Mouse (Mus musculus): ENCODE measurements around the gene Fv1. TPM values are rescaled to one million over a fixed set of nuclear protein-coding genes. Genes with fewer than 3 reads are reported as not detected.
A peak's percentile ranks its signal among the peaks of the same experiment; 100 is the strongest.

Gene Fv1
- total RNA-seq, 2 experiments from 2014 or later: 8.9 to 9.5 TPM

- intact Hi-C loops (cut with DNase I): no loop called here
- DNase-seq (ENCODE audit: low spot score in 2 of 2): no peak
Measured at GRCm38 (mm10) chr4:147881792-147882191, 13.0 kb downstream of the Fv1 start.

GRCm38 (mm10) chr4:147883041-147883440 is 14.3 kb downstream of the Fv1 start:
- intact Hi-C loops (cut with DNase I): no loop called here

GRCm38 (mm10) chr4:147884138-147884537 is 15.4 kb downstream of the Fv1 start:
- no peak for DNase-seq (ENCODE audit: low spot score in 2 of 2)

More at GRCm38 (mm10) chr4:147883041-147883440, 14.3 kb downstream of the Fv1 start:
- DNase-seq (ENCODE audit: low spot score in 2 of 2): no peak

GRCm38 (mm10) chr4:147886158-147886557 is 17.4 kb downstream of the Fv1 start:
- no peak for DNase-seq (ENCODE audit: low spot score in 2 of 2)
- intact Hi-C loops (cut with DNase I): no loop called here

More at GRCm38 (mm10) chr4:147884138-147884537, 15.4 kb downstream of the Fv1 start:
- intact Hi-C loops (cut with DNase I): no loop called here

GRCm38 (mm10) chr4:147887277-147887676 is 18.5 kb downstream of the Fv1 start:
- no peak for DNase-seq (ENCODE audit: low spot score in 2 of 2)
- intact Hi-C loops (cut with DNase I): no loop called here

GRCm38 (mm10) chr4:147888237-147888636 is 19.5 kb downstream of the Fv1 start:
- no peak for DNase-seq (ENCODE audit: low spot score in 2 of 2)
- intact Hi-C loops (cut with DNase I): no loop called here

- intact Hi-C loops (cut with DNase I): no loop called here
- no peak for DNase-seq (ENCODE audit: low spot score in 2 of 2)
Measured at GRCm38 (mm10) chr4:147890341-147890740, 21.6 kb downstream of the Fv1 start.

GRCm38 (mm10) chr4:147895815-147896330 is 27.1 kb downstream of the Fv1 start:
- intact Hi-C loops (cut with DNase I): no loop called here

GRCm38 (mm10) chr4:147896411-147896810 is 27.6 kb downstream of the Fv1 start:
- DNase-seq (ENCODE audit: low spot score in 2 of 2): no peak
- intact Hi-C loops (cut with DNase I): no loop called here

More at GRCm38 (mm10) chr4:147895815-147896330, 27.1 kb downstream of the Fv1 start:
- DNase-seq (ENCODE audit: low spot score in 2 of 2): no peak

GRCm38 (mm10) chr4:147897348-147897747 is 28.6 kb downstream of the Fv1 start:
- intact Hi-C loops (cut with DNase I): no loop called here
- peak in 1 of 2 experiments; percentile 62 for DNase-seq (ENCODE audit: low spot score in 2 of 2)

- no peak for DNase-seq (ENCODE audit: low spot score in 2 of 2)
- intact Hi-C loops (cut with DNase I): no loop called here
Measured at GRCm38 (mm10) chr4:147900452-147900851, 31.7 kb downstream of the Fv1 start.

GRCm38 (mm10) chr4:147902906-147903500 is 34.2 kb downstream of the Fv1 start:
- intact Hi-C loops (cut with DNase I): no loop called here
- no peak for DNase-seq (ENCODE audit: low spot score in 2 of 2)

GRCm38 (mm10) chr4:147903601-147904000 is 34.8 kb downstream of the Fv1 start:
- intact Hi-C loops (cut with DNase I): no loop called here
- no peak for DNase-seq (ENCODE audit: low spot score in 2 of 2)

GRCm38 (mm10) chr4:147904313-147905089 is 35.7 kb downstream of the Fv1 start, which contains the start of gene Mfn2:
Mfn2 (minus strand) TSS chr4:147904704.
- peak; percentile 93 to 94 for DNase-seq (ENCODE audit: low spot score in 2 of 2)
- intact Hi-C loops (cut with DNase I): no loop called here

GRCm38 (mm10) chr4:147905090-147905659 is 36.4 kb downstream of the Fv1 start:
- intact Hi-C loops (cut with DNase I): no loop called here
- no peak for DNase-seq (ENCODE audit: low spot score in 2 of 2)

- intact Hi-C loops (cut with DNase I): no loop called here
- no peak for DNase-seq (ENCODE audit: low spot score in 2 of 2)
Measured at GRCm38 (mm10) chr4:147906230-147906629, 37.5 kb downstream of the Fv1 start.

- intact Hi-C loops (cut with DNase I): no loop called here
- DNase-seq (ENCODE audit: low spot score in 2 of 2): no peak
Measured at GRCm38 (mm10) chr4:147909486-147909885, 40.7 kb downstream of the Fv1 start.

- peak; percentile 39 to 46 for DNase-seq (ENCODE audit: low spot score in 2 of 2)
- intact Hi-C loops (cut with DNase I): no loop called here
Measured at GRCm38 (mm10) chr4:147918459-147919121, 49.8 kb downstream of the Fv1 start.

All from left cerebral cortex, postnatal 25 days (tissue).